ENCODE assay signal across 8 mouse cellular contexts in the genomic region with DNA sequence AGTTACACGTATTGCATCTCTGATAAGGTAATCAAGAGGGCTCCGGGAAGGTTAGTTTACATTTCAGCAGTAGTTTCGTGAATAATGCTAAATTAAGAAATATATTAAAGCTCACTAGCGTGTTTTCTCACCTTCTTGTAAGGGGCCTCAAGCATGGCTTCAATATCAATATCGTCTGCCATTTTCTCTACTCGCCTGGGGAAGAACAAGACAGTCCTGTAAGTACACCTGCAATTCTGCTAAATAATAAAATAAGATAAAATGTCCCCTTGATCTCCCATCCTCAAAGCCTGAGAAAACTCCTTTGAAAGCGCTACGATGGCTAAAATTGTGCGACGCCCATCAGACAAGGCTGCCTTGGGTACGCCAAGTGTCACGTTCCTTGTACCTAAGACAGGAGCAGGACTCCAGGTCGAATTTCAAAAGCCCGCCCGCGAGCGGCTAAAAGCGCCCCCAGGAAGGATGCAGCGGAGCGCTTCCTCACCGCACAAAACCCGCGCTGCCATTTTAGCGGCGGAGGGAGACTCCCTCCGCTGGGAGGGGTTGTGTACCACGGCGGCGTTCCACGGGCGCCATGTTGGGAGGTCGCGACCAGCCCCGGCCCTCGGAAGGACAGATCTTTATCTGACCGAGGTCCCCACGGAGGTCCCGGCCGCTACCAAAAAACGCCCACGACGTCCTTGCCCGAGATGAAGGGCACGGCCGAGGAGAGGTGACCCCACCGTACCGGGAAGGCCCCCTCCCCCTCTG. TPM values are rescaled to one million over a fixed set of nuclear protein-coding genes. Genes with fewer than 3 reads are reported as not detected.
DNase-seq lines count a peak whose midpoint lies in the region; ATAC-seq and TF ChIP-seq lines count a peak whose summit lies in the region.

No protein-coding gene starts in this region.

- H3K4me3 ChIP-seq in G1E (ENCODE audit: low read depth, low read length): peak overlapping the region; percentile 97
- H3K4me3 ChIP-seq in forebrain, postnatal 0 days (ENCODE audit: low read depth, low read length): peak overlapping the region; percentile 99

- H3K36me3 ChIP-seq in G1E (replicated peaks): peaks cover 38% of the 10 kb centered on the region
- H3K36me3 ChIP-seq in forebrain, postnatal 0 days (ENCODE audit: insufficient read depth): peaks cover 10% of the 10 kb centered on the region

- DNase-seq in G1E (ENCODE audit: low spot score): peak; percentile 63
- DNase-seq in cerebellum, adult 18-20 months: peak; percentile 69 to 77
- peak; percentile 91 for DNase-seq in forebrain, postnatal 0 days
- DNase-seq in heart, postnatal 4 days: peak; percentile 83
- peak; percentile 80 to 83 for DNase-seq in layer of hippocampus, postnatal 10 days (ENCODE audit: low spot score in 2 of 2)
- DNase-seq in lung, postnatal 14 days: peak; percentile 84
- peak; percentile 76 for DNase-seq in ovary, postnatal 36 days (ENCODE audit: low spot score)
- peak; percentile 87 for DNase-seq in thymus, postnatal 25 days

- H3K4me2 ChIP-seq in forebrain, postnatal 0 days (ENCODE audit: low read depth): peak overlapping the region; percentile 57

- H3K9ac ChIP-seq in forebrain, postnatal 0 days: peak overlapping the region; percentile 100

- H3K4me1 ChIP-seq in G1E (ENCODE audit: insufficient read depth, low read depth, low read length): peaks cover 31% of the 10 kb centered on the region
- peaks cover 15% of the 10 kb centered on the region for H3K4me1 ChIP-seq in forebrain, postnatal 0 days (ENCODE audit: insufficient read depth)

- no peak for ATAC-seq in G1E (ENCODE audit: extremely low read depth, insufficient number of reproducible peaks, low FRiP score, poor library complexity, severe bottlenecking)
- ATAC-seq in forebrain, postnatal 0 days: peak; percentile 40

- H3K27me3 ChIP-seq in G1E (ENCODE audit: insufficient read depth, low read length): no peaks in the 10 kb centered on the region
- H3K27me3 ChIP-seq in forebrain, postnatal 0 days (ENCODE audit: insufficient read depth, low read length): no peaks in the 10 kb centered on the region

- 2% methylated on average over 47 of the region's 47 CpGs for WGBS in forebrain, postnatal 0 days

- peak overlapping the region; percentile 100 for H3K27ac ChIP-seq in forebrain, postnatal 0 days (ENCODE audit: low read depth, low read length)

- no peak for TF ChIP-seq CTCF in G1E (IDR thresholded peaks at IDR 0.05; ENCODE audit: low read depth, low read length)
- TF ChIP-seq CTCF in forebrain, postnatal 0 days (IDR thresholded peaks at IDR 0.05; ENCODE audit: low read depth): peak; percentile 40; the same call in 1 of the 2 replicates

- no peaks in the 10 kb centered on the region for H3K9me3 ChIP-seq in G1E (replicated peaks)
- no peaks in the 10 kb centered on the region for H3K9me3 ChIP-seq in forebrain, postnatal 0 days (ENCODE audit: low read length)

RNA-seq across cellular contexts. Expression of a gene that starts 0.8 kb away (rescaled TPM):
- 781 and 795 TPM in 2 replicates for total RNA-seq in G1E (2014; fragmentation: Nextera tagmentation)
- total RNA-seq in G1E (2017): 710 and 759 TPM in 2 replicates
- polyA plus RNA-seq in G1E (2012): 282 and 295 TPM in 2 replicates
- 332 and 415 TPM in 2 replicates for total RNA-seq in forebrain, postnatal 0 days (2014; rRNA removed)
- 412 and 413 TPM in 2 replicates for polyA plus RNA-seq in forebrain, postnatal 0 days (2015; fragmentation: Nextera tagmentation; extraction: Ambion mirVana)
- 100 to 1,000 TPM; 264 to 286 TPM for total RNA-seq in heart, postnatal 4 days (2021)
- 100 to 1,000 TPM; 290 to 339 TPM for total RNA-seq in layer of hippocampus, postnatal 10 days (2021)

RNA-seq across cellular contexts. Expression of a gene that starts 17.0 kb away (rescaled TPM):
- total RNA-seq in G1E (2014; fragmentation: Nextera tagmentation): 63.5 and 63.9 TPM in 2 replicates
- 45.8 and 48.2 TPM in 2 replicates for total RNA-seq in G1E (2017)
- polyA plus RNA-seq in G1E (2012): 29.5 and 37.8 TPM in 2 replicates
- 45.9 and 57.1 TPM in 2 replicates for total RNA-seq in forebrain, postnatal 0 days (2014; rRNA removed)
- polyA plus RNA-seq in forebrain, postnatal 0 days (2015; fragmentation: Nextera tagmentation; extraction: Ambion mirVana): 111 and 148 TPM in 2 replicates
- total RNA-seq in heart, postnatal 4 days (2021): 10 to 100 TPM; 20.5 to 21.3 TPM
- 10 to 100 TPM; 75.4 to 86.9 TPM for total RNA-seq in layer of hippocampus, postnatal 10 days (2021)

RNA-seq across cellular contexts. Expression of a gene that starts 35.2 kb away (rescaled TPM):
- total RNA-seq in G1E (2014; fragmentation: Nextera tagmentation) (27.9 and 33.9 TPM in 2 replicates), G1E (2017) (46.2 and 49.1 TPM in 2 replicates)
- polyA plus RNA-seq in G1E (2012): 31.4 and 36.3 TPM in 2 replicates
- 41.9 and 42.7 TPM in 2 replicates for total RNA-seq in forebrain, postnatal 0 days (2014; rRNA removed)
- polyA plus RNA-seq in forebrain, postnatal 0 days (2015; fragmentation: Nextera tagmentation; extraction: Ambion mirVana): 41.2 and 48.6 TPM in 2 replicates
- 10 to 100 TPM; 51.5 to 51.9 TPM for total RNA-seq in heart, postnatal 4 days (2021)
- 10 to 100 TPM; 33.1 to 35.3 TPM for total RNA-seq in layer of hippocampus, postnatal 10 days (2021)

RNA-seq across cellular contexts. Expression of a gene that starts 35.4 kb away (rescaled TPM):
- total RNA-seq in G1E (2014; fragmentation: Nextera tagmentation): 99.3 and 127 TPM in 2 replicates
- 38.4 and 52.4 TPM in 2 replicates for total RNA-seq in G1E (2017)
- polyA plus RNA-seq in G1E (2012): 300 and 385 TPM in 2 replicates
- total RNA-seq in forebrain, postnatal 0 days (2014; rRNA removed): 91.3 and 132 TPM in 2 replicates
- polyA plus RNA-seq in forebrain, postnatal 0 days (2015; fragmentation: Nextera tagmentation; extraction: Ambion mirVana): 529 and 662 TPM in 2 replicates
- total RNA-seq in heart, postnatal 4 days (2021): 100 to 1,000 TPM; 273 to 278 TPM
- 100 to 1,000 TPM; 230 to 245 TPM for total RNA-seq in layer of hippocampus, postnatal 10 days (2021)

RNA-seq across cellular contexts. Expression of a gene that starts 52.3 kb away (rescaled TPM):
- total RNA-seq in G1E (2014; fragmentation: Nextera tagmentation) (17.3 and 17.6 TPM in 2 replicates), G1E (2017) (12.0 and 15.6 TPM in 2 replicates)
- 9.0 and 13.5 TPM in 2 replicates for polyA plus RNA-seq in G1E (2012)
- total RNA-seq in forebrain, postnatal 0 days (2014; rRNA removed): 14.4 and 20.5 TPM in 2 replicates
- 8.6 and 13.0 TPM in 2 replicates for polyA plus RNA-seq in forebrain, postnatal 0 days (2015; fragmentation: Nextera tagmentation; extraction: Ambion mirVana)
- 10 to 100 TPM; 30.3 to 33.8 TPM for total RNA-seq in heart, postnatal 4 days (2021)
- total RNA-seq in layer of hippocampus, postnatal 10 days (2021): 10 to 100 TPM; 21.7 to 24.7 TPM
